Mouse (Mus musculus) limb, embryonic 11.5 days (tissue): ENCODE data around the gene Adgrv1. TPM values are rescaled to one million over a fixed set of nuclear protein-coding genes. Genes with fewer than 3 reads are reported as not detected.

ENCODE experiments used
- ATAC-seq: fragments of 200-750 bp; cut with Nextera tagmentation; 2 replicates; pipeline ENCODE4 v1.8.0; 2017; ENCODE audit warnings: low read depth; ENCODE audit not compliant: insufficient number of reproducible peaks, low FRiP score, low TSS enrichment
- DNase-seq: peaks from one replicate; pipeline ENCODE4 v3.0.0-alpha.2; 2015; ENCODE audit warnings: low spot score
- H3K27ac ChIP-seq: fragments of 300-500 bp; sonication (generic); replicated peaks from 2 replicates; pipeline ENCODE4 v1.5.1; 2014; ENCODE audit warnings: low read depth, mild to moderate bottlenecking, low read length
- H3K27me3 ChIP-seq: fragments of 300-500 bp; sonication (generic); 2 replicates; pipeline ENCODE4 v1.6.1; 2014; ENCODE audit warnings: mild to moderate bottlenecking, low read length, mixed read lengths; ENCODE audit not compliant: control insufficient read depth, insufficient read depth
- H3K36me3 ChIP-seq: fragments of 300-500 bp; sonication (generic); 2 replicates; pipeline ENCODE4 v1.6.1; 2014; ENCODE audit warnings: mild to moderate bottlenecking, low read length, moderate library complexity, mixed read lengths; ENCODE audit not compliant: control insufficient read depth, insufficient read depth
- H3K4me1 ChIP-seq: fragments of 300-500 bp; sonication (generic); 2 replicates; pipeline ENCODE4 v1.6.1; 2014; ENCODE audit warnings: low read length, mixed read lengths; ENCODE audit not compliant: control insufficient read depth, insufficient read depth
- H3K4me2 ChIP-seq: fragments of 300-500 bp; sonication (generic); 2 replicates; pipeline ENCODE4 v1.6.1; 2014; ENCODE audit warnings: low read depth, mild to moderate bottlenecking, moderate library complexity; ENCODE audit not compliant: severe bottlenecking
- H3K4me3 ChIP-seq: fragments of 300-500 bp; sonication (generic); 2 replicates; pipeline ENCODE4 v1.5.1; 2014; ENCODE audit warnings: low read depth, low read length
- H3K9ac ChIP-seq: fragments of 300-500 bp; sonication (generic); 2 replicates; pipeline ENCODE4 v1.6.1; 2014; ENCODE audit warnings: mild to moderate bottlenecking, low read length
- H3K9me3 ChIP-seq: fragments of 300-500 bp; sonication (generic); 2 replicates; pipeline ENCODE4 v1.6.1; 2016; ENCODE audit warnings: low read length; ENCODE audit not compliant: control insufficient read depth
- WGBS: fragments of 180-500 bp; shearing (Covaris S2); extraction: QIAGEN DNeasy Blood & Tissue Kit; methylation state at CpG from one replicate; pipeline ENCODE4 v1.1.7; 2014; 5-methylcytosine and 5-hydroxymethylcytosine counted together
- microRNA-seq: library from miRNA; unstranded; fragments of <30 nt; microRNA quantifications from one replicate; pipeline ENCODE4, GENCODE M21; 2016
- polyA plus RNA-seq: library from polyadenylated mRNA; unstranded; fragments of >200 nt; fragmentation: Nextera tagmentation; extraction: Ambion mirVana; gene quantifications from 2 replicates; pipeline ENCODE4 v1.2.1, GENCODE M21; 2014

Gene Adgrv1
- polyA plus RNA-seq, 1 experiment from 2014 or later: 1.7 TPM

- no peak overlapping the region for H3K4me3 ChIP-seq
- no peak overlapping the region for H3K9ac ChIP-seq
- H3K27me3 ChIP-seq: no peaks in the 10 kb centered on the region
- H3K36me3 ChIP-seq: no peaks in the 10 kb centered on the region
- no peak for DNase-seq
- WGBS: 93% methylated on average over 1 of the region's 1 CpGs
- no peak overlapping the region for H3K4me2 ChIP-seq
- H3K9me3 ChIP-seq: no peaks in the 10 kb centered on the region
- no peak for ATAC-seq
- H3K4me1 ChIP-seq: no peaks in the 10 kb centered on the region
- no peak overlapping the region for H3K27ac ChIP-seq
These were observed 542.7 kb downstream of the Adgrv1 start for GRCm38 (mm10) chr13:81090051-81090836.

- Histone ChIP-seq H3K27ac (no peak overlapping the region), H3K36me3 (no peaks in the 10 kb centered on the region), H3K9me3 (no peaks in the 10 kb centered on the region), H3K9ac (no peak overlapping the region), H3K4me3 (no peak overlapping the region), H3K4me1 (no peaks in the 10 kb centered on the region), H3K27me3 (no peaks in the 10 kb centered on the region), H3K4me2 (no peak overlapping the region)
- 73% methylated on average over 2 of the region's 2 CpGs for WGBS
- ATAC-seq (no peak), DNase-seq (no peak)
These were observed 545.8 kb downstream of the Adgrv1 start for GRCm38 (mm10) chr13:81086969-81087682.

GRCm38 (mm10) chr13:81072214-81072613 lies 560.7 kb downstream of the Adgrv1 start:
- ATAC-seq: no peak
- no peak for DNase-seq
- H3K9me3 ChIP-seq: no peaks in the 10 kb centered on the region
- H3K4me1 ChIP-seq: no peaks in the 10 kb centered on the region
- H3K36me3 ChIP-seq: no peaks in the 10 kb centered on the region
- no peak overlapping the region for H3K4me2 ChIP-seq
- WGBS: 87% methylated on average over 5 of the region's 5 CpGs
- H3K4me3 ChIP-seq: no peak overlapping the region
- H3K9ac ChIP-seq: no peak overlapping the region
- no peak overlapping the region for H3K27ac ChIP-seq
- H3K27me3 ChIP-seq: no peaks in the 10 kb centered on the region

- H3K4me3 ChIP-seq: no peak overlapping the region
- no peaks in the 10 kb centered on the region for H3K36me3 ChIP-seq
- H3K9me3 ChIP-seq: no peaks in the 10 kb centered on the region
- 87% methylated on average over 4 of the region's 4 CpGs for WGBS
- DNase-seq (no peak), ATAC-seq (no peak)
- no peaks in the 10 kb centered on the region for H3K4me1 ChIP-seq
- H3K27ac ChIP-seq: no peak overlapping the region
- H3K4me2 ChIP-seq: no peak overlapping the region
- H3K9ac ChIP-seq: no peak overlapping the region
- H3K27me3 ChIP-seq: no peaks in the 10 kb centered on the region
These were observed 581.5 kb downstream of the Adgrv1 start for GRCm38 (mm10) chr13:81051448-81051847.

GRCm38 (mm10) chr13:81050911-81051310 lies 582.0 kb downstream of the Adgrv1 start:
- DNase-seq (no peak), ATAC-seq (no peak)
- H3K9me3 ChIP-seq: no peaks in the 10 kb centered on the region
- no peaks in the 10 kb centered on the region for H3K4me1 ChIP-seq
- 73% methylated on average over 5 of the region's 5 CpGs for WGBS
- no peak overlapping the region for H3K4me2 ChIP-seq
- no peaks in the 10 kb centered on the region for H3K36me3 ChIP-seq
- no peak overlapping the region for H3K4me3 ChIP-seq
- no peaks in the 10 kb centered on the region for H3K27me3 ChIP-seq
- no peak overlapping the region for H3K27ac ChIP-seq
- no peak overlapping the region for H3K9ac ChIP-seq

GRCm38 (mm10) chr13:81045345-81045744 lies 587.6 kb downstream of the Adgrv1 start:
- H3K4me1 ChIP-seq: no peaks in the 10 kb centered on the region
- DNase-seq (no peak), ATAC-seq (no peak)
- no peak overlapping the region for H3K4me3 ChIP-seq
- no peaks in the 10 kb centered on the region for H3K27me3 ChIP-seq
- 74% methylated on average over 11 of the region's 11 CpGs for WGBS
- H3K9ac ChIP-seq: no peak overlapping the region
- no peaks in the 10 kb centered on the region for H3K9me3 ChIP-seq
- H3K4me2 ChIP-seq: no peak overlapping the region
- no peak overlapping the region for H3K27ac ChIP-seq
- no peaks in the 10 kb centered on the region for H3K36me3 ChIP-seq

Small RNAs within 50 kb of the gene (microRNA-seq; reads per million reads assigned to microRNA genes)
- gene Gm25241: not detected

Other genes with a start within 250 kb of the Adgrv1 start
- 23.5 and 27.7 TPM in 2 replicates for gene Lysmd3, start 24.5 kb upstream of the Adgrv1 start, polyA plus RNA-seq
- gene Polr3g, start 77.9 kb upstream of the Adgrv1 start, polyA plus RNA-seq: 16.1 and 16.5 TPM in 2 replicates
- 3.4 and 4.7 TPM in 2 replicates for gene Mblac2, start 78.2 kb upstream of the Adgrv1 start, polyA plus RNA-seq
- gene Cetn3, start 149.9 kb upstream of the Adgrv1 start, polyA plus RNA-seq: 241 and 257 TPM in 2 replicates